Mouse (Mus musculus): ENCODE results near the gene Pcx.

DNA sequence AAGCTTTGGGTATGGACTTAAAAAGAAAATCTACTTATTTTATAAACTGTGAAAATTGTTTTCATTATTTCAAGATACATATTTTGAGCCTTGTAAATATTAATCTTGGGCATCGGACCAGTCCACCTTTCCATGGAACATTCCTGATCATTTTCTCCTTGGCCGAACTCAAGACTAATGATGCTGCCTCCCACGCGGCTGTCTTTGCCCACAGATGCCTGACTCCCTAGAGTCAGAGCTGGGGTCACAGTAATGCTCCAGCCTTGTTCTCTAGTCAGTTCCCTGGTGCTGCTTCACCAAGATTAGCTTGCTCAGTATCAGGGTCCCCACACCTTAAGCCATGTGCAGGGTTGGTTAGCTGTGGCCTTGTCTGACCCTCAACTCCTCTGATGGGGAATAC lies 95.4 kb downstream of the Pcx start:
- TF ChIP-seq CTCF (IDR thresholded peaks at IDR 0.05; ENCODE audit: control insufficient read depth, insufficient read depth, insufficient read length), result no peak
- no peak for TF ChIP-seq USF1 (IDR thresholded peaks at IDR 0.05; ENCODE audit: low read depth)
